Mouse (Mus musculus) liver, embryonic 14.5 days (tissue): ENCODE results near the gene Rrp1.
"Not testable (repeated sequence)": the region's sequence is repeated elsewhere in the genome, so short reads cannot be mapped to it uniquely, and the experiment has no call there.

Experiments used
- CTCF ChIP-seq: IDR thresholded peaks from 2 replicates; pipeline ENCODE4 v1.5.1; 2016; ENCODE audit warnings: antibody characterized with exemption, low read depth, control low read depth
- EP300 ChIP-seq: IDR thresholded peaks from 2 replicates; pipeline ENCODE4 v1.6.1; 2016; ENCODE audit warnings: antibody characterized with exemption, low read depth

DNA sequence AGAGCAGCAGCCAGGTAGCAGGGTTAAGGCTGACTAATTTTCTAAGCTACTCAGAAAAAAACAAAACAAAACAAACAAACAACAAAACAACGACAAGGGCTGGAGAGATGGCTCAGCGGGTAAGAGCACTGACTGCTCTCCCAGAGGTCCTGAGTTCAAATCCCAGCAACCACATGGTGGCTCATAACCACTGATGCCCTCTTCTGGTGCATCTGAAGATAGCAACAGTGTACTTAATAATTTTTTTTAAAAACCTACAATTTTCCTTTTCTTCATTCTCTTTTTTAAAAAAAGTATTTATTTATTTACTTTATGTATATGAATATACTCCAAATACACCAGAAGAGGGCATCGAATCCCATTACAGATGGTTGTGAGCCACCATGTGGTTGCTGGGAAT, 53.8 kb downstream of the Rrp1 start:
- TF ChIP-seq CTCF: peak; percentile 31; the same call in 1 of the 2 replicates
- TF ChIP-seq EP300: not testable (repeated sequence)
